Mouse (Mus musculus): ENCODE results near the gene Tead1.

DNA sequence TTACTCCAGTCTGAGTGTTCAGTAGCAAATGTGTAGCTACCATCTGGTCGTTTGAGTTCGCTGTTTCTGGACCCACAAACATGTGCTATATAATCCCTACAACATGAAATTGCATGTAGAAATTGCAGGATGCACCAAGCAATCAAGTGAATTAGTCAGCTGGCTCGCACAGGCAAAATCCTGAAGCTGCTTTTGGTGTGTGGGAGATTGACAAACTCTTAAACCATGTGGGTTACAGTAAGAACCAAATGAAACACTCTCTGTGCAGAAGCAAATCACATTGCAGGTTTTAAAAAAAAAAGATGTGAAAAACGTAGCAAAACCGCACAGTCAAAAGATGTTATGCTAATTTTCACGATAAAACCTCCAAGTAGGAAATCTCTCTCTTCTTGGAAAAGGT lies 113.6 kb downstream of the Tead1 start:
- TF ChIP-seq POLR2A (IDR thresholded peaks at IDR 0.05; ENCODE audit: insufficient read depth, low read depth, low read length) (no peak), EP300 (IDR thresholded peaks at IDR 0.05; ENCODE audit: insufficient read depth, low read depth, low read length) (no peak)

Measured in heart, adult 2 months (tissue).